Mouse (Mus musculus): ENCODE data around the gene Igsf8.
"Not testable (repeated sequence)": the region's sequence is repeated elsewhere in the genome, so short reads cannot be mapped to it uniquely, and the experiment has no call there.

Gene Igsf8

DNA sequence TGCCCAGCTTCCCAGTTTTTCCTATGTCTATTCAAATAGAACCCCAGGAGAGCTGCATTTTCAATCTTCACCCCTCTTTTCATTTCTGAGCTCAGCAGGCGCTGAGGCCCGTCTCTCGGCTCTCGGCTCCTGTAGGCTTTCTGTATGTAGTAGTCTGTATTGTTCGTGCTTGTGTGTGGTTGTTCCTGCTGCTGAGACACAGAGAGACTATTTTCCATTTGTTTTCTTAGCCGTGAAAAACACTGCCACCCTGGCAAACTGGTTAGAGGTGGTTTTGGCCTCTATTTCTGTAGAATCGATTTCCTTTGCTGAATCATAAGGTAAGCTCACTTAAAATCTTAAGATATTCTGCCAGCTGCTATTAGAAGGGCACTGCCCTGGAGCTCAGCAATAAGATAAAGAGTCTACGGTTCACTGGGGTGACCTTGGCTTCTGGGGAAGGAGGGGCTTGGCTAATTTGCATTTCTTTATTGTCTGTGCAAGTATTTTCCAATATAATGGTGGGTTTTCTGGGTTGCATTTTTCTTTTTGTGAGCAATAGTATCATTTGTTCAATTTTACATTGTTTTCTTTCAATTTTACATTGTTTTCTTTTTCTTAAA lies at the start of gene Igsf8:
Gene Igsf8, plus strand, starts transcription at position 165 of the 602 bp plus-strand sequence.
- no peak for DNase-seq

DNA sequence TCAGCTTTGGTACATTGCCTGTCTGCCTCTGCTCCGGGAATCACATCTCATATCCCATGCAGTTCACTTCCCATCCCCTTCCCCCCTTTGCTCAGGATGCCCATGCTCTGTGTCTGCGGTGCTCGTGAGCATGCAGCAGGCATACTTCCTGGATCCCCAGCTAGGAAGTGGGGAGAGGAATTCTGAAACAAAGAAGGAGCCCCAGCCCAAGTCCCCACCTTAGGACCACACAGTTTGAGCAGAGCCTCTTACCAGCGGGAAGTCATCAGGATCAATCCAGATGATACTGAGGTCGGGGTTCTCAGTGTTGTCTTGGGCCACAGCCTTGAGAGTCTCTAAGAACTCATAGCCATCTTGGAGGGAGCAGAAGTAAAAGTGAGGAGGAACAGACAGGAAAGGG lies 48.7 kb upstream of the Igsf8 start:
- DNase-seq = no peak

DNA sequence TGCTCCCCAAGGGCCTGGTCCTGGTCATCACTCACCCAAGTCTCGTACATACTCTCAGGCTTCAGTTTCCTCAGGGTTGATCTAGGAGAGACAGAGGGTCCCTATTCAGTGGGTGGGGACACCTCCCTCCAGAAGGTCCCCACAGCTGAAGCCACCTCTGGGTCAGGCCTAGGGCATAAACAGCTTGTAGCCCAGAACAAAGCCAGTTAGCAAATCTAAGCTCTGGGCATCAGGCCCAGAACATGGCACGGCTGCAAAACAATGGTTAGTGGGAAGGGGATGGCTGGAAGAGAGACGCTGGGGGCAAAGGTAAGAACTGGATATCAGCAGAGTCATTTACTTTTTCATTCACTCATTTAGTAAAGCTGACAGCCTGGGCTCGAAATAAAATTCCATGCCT lies 47.7 kb upstream of the Igsf8 start:
- peak; percentile 57 for DNase-seq

- no peak for DNase-seq
Measured at GRCm38 (mm10) chr1:172214748-172215147, 46.7 kb upstream of the Igsf8 start.

DNA sequence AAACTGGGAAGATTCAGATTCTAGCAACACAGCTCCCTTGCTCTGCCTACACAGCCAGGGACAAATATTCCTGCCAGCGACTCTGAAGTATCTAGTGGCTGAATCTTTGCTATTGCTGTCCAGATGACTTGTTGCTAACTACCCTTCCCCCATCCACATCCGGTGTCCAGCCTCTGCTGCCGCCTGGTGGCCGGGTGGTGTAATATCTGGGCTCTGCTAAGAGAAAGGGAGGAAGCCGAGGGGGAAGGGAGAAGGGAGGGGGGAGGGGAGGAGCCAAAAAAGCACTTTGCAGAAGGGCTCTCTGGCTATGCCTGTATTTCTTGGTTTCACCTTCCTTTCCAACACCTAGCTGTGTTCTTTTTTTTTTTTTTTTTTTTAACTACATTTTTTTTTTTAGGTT lies 44.3 kb upstream of the Igsf8 start:
- DNase-seq = peak; percentile 96

- no peak for DNase-seq
Measured at GRCm38 (mm10) chr1:172218164-172218910, 43.1 kb upstream of the Igsf8 start.

- no peak for DNase-seq
Measured at GRCm38 (mm10) chr1:172219451-172220406, 41.7 kb upstream of the Igsf8 start, which contains the start of gene Casq1. TSS of gene Casq1 (minus strand) at chr1:172219868.

DNA sequence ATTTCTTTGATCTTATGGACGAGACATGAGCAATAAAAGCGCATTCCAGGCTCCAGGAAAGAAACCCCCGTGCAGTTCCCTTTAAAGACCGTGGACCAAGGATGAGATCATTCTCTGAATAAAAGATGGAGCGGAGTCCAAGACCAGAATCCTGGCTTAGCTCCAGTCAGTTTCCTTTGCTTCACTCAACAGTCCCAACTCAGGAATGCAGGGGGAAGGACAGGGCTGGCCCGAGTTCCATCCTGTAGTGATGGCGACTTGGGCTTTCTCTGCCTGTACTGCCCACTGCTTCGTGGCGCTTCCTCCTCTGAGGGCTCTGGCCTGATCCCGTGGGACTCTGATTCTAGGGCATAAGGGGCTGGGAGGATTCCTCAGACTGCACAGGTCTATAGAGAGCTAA lies 41.0 kb upstream of the Igsf8 start:
- DNase-seq = no peak

- no peak for DNase-seq
Measured at GRCm38 (mm10) chr1:172221297-172222063, 40.0 kb upstream of the Igsf8 start.

DNA sequence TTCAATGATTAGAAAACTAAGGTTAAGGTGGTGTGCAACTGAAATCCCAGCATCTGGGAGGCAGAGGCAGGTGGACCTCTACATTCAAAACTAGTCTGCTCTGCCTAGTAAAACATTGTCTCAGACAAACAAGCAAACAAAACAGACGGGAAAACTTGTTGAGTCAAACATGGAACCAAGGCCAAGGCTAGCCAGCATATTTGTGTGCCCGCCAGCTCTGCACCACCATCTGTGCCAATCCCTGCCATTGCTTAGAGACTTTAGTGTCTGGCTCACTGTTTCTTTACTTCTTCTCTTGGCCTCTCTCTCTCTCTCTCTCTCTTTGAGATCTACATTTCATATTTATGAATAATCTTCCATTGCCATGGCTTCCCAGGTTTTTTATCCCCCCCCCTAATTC lies 33.2 kb upstream of the Igsf8 start:
- no peak for DNase-seq

- no peak for DNase-seq
Measured at GRCm38 (mm10) chr1:172229215-172229614, 32.2 kb upstream of the Igsf8 start.

DNA sequence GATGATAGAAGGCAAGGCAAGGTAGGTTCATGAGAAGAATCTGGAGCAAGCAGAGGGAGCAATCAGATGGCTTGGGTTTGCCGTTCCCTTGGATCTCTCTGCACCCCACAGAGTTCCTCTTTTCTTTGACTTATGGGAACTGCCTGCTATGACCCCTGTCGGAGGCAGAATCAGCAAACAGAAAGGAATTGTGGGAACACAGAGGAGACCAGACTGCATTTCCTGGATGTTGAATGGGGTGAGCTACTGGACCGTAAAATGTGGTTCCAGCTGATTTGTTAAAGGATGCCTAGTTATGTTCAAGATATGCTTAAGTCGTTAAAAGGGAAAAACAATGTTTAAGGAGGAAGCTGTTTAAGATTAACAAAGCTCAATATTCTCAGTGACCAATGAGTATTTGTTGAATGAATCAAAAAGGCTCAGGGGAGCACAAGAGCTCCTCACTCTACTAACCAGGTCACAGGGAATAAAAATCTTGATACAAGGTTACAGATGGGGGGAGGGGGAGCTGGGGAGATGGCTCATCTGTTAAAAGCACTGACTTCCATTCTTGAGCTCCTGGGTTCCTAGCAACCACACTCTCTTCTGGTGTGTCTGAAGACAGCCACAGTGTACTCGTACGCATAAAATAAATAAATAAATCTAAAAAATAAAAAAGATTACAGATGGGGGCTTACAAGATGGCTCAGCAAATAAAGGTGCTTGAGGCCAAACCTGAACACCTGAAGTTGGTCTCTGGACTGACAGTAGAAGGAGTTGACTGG lies 20.3 kb upstream of the Igsf8 start:
- DNase-seq = peak; percentile 52

- DNase-seq = no peak
Measured at GRCm38 (mm10) chr1:172242401-172242800, 19.0 kb upstream of the Igsf8 start.

GRCm38 (mm10) chr1:172243547-172244205 lies 17.8 kb upstream of the Igsf8 start:
- peak; percentile 30 for DNase-seq

DNA sequence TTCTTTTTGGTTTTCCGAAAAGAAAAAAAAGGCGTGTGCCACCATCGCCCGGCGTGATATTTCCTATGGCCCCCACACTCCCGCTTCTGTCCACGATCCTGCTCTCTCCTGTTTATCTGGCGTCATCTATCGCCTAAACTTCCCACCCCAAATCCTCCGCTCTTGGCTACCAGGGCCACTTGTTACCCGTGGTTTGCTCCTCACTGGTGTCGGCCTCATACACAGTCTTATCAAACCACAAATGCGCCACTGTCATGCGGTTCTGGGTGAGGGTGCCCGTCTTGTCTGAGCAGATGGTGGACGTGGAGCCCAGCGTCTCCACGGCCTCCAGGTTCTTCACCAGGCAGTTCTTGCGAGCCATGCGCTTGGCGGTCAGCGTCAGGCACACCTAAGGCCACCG lies 16.8 kb upstream of the Igsf8 start:
- not testable (repeated sequence) for DNase-seq

DNA sequence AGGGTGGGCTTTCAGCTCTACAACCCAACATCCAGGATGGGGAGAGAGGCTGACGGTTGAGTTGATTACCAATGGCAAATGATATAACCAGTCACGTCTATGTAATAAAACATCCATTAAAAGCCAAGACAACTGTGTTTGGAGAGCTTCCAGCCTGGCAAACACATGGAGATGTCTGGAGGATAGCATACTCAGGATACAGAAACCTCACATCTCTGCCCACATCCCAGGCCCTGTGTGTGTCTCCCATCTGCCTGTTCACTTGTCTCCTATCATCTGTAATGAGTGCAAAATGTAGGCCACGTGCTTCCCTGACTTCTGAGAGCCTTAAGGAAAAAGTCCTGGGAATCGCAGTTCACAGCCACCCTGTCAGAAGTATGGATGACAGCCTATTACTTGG lies 14.2 kb upstream of the Igsf8 start:
- no peak for DNase-seq

DNA sequence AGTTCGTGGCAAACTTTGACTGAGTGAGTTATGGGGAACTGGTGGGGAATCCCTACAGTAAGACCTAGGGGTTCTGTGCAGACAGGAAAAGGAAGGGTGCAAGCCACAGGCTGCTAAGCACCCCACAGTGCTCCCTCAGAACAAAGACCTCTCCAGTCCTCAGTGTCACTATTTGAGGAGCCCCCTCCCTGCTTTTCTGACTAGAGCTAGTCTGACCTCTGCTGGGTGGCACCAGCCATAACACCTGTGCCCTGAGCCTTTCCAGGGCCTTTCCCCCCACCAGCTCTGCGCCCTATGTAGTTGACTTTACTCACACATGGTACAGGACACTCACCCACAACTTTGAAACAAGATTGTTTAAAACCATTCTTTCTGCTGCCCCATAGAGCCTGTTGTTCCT lies 13.8 kb upstream of the Igsf8 start:
- DNase-seq = peak; percentile 66

DNA sequence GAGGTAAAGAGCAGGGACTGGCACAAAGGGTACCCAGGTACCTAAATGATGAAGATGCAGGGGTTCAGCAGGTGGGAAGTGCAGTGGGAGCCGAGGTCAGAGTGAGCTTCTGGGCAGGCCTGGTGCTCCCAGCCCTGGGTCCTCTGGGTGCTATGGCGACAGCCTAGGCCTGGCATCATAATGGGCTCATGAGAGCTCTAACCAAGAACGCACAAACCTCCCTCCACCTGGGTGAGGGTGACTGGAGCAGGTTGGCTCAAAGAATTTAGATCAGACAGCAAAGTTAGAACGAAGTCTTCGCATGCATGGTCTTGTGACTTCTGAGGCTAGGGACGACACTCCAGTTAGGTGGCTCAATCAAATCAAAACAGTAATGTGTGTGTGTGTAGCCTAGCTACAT lies 3.1 kb upstream of the Igsf8 start, which contains the start of gene Atp1a4:
Gene Atp1a4, minus strand, starts transcription at position 101 of the 400 bp plus-strand sequence.
- no peak for DNase-seq

GRCm38 (mm10) chr1:172271208-172271607 lies 9.8 kb downstream of the Igsf8 start:
- DNase-seq = no peak

GRCm38 (mm10) chr1:172271765-172272164 lies 10.3 kb downstream of the Igsf8 start:
- no peak for DNase-seq

GRCm38 (mm10) chr1:172273386-172273785 lies 11.9 kb downstream of the Igsf8 start:
- DNase-seq = no peak

All from retina, postnatal 1 day (tissue).